Mouse (Mus musculus) left cerebral cortex, adult 2 months (tissue): ENCODE results near the gene Ccdc187. TPM values are rescaled to one million over a fixed set of nuclear protein-coding genes. Genes with fewer than 3 reads are reported as not detected.
A peak's percentile ranks its signal among the peaks of the same experiment; 100 is the strongest.

Experiments used
- DNase-seq, 2 experiments: peaks; one replicate each; pipeline ENCODE4 v3.0.0; 2021 to 2022; ENCODE audit warnings: low spot score in 2 of 2, mixed read lengths in 1 of 2; ENCODE audit errors: extremely low spot score in 1 of 2
- H3K27ac ChIP-seq: fragments of 200-600 bp; 2 replicates; pipeline ENCODE4 v1.8.1; 2022
- H3K4me3 ChIP-seq: fragments of 200-600 bp; 2 replicates; pipeline ENCODE4 v1.8.1; 2022
- CTCF ChIP-seq: fragments of 200-600 bp; IDR thresholded peaks from 2 replicates; pipeline ENCODE4 v1.8.1; 2022; ENCODE audit warnings: antibody characterized with exemption, mild to moderate bottlenecking, moderate library complexity
- intact Hi-C: fragments of 180-260 bp; cut with DNase I; formaldehyde crosslinking; loops from one replicate; pipeline ENCODE4 v1.15.1; 2025
- total RNA-seq, 2 experiments: library from RNA; stranded (reverse); gene quantifications; 2 replicates each; pipeline ENCODE4 v1.2.3; 2021

Gene Ccdc187
- total RNA-seq, 2 experiments from 2014 or later: 0.79 to 2.4 TPM

- no peak for TF ChIP-seq CTCF
Measured at GRCm38 (mm10) chr2:26202849-26203475, 91.4 kb downstream of the Ccdc187 start.

GRCm38 (mm10) chr2:26201926-26202848, 92.2 kb downstream of the Ccdc187 start:
- DNase-seq: no peak
- H3K4me3 ChIP-seq: peak overlapping the region; percentile 27
- no peak for TF ChIP-seq CTCF
- no peak overlapping the region for H3K27ac ChIP-seq
- intact Hi-C loops: no loop called here

More at GRCm38 (mm10) chr2:26202849-26203475, 91.4 kb downstream of the Ccdc187 start:
- DNase-seq: peak; percentile 20 to 40
- intact Hi-C loops: no loop called here
- Histone ChIP-seq H3K4me3 (no peak overlapping the region; the same call in 1 of the 2 replicates), H3K27ac (no peak overlapping the region)

- intact Hi-C loops: no loop called here
- Histone ChIP-seq H3K4me3 (no peak overlapping the region), H3K27ac (no peak overlapping the region)
- no peak for TF ChIP-seq CTCF
- no peak for DNase-seq
Measured at GRCm38 (mm10) chr2:26198488-26198887, 95.9 kb downstream of the Ccdc187 start.

- H3K27ac ChIP-seq: no peak overlapping the region
- TF ChIP-seq CTCF: no peak
- intact Hi-C loops: no loop called here
- no peak for DNase-seq
- H3K4me3 ChIP-seq: no peak overlapping the region
Measured at GRCm38 (mm10) chr2:26194552-26195339, 99.6 kb downstream of the Ccdc187 start.

Other genes with a start within 250 kb of the Ccdc187 start
- gene Nacc2, start 171.3 kb downstream of the Ccdc187 start, total RNA-seq: 10 to 100 TPM; 64.5 to 75.9 TPM
- under 1 TPM; 0.27 to 0.35 TPM for gene Lhx3, start 86.3 kb downstream of the Ccdc187 start, total RNA-seq
- gene Qsox2, start 57.0 kb downstream of the Ccdc187 start, total RNA-seq: 10 to 100 TPM; 20.4 to 23.5 TPM
- gene Gpsm1, start 21.0 kb upstream of the Ccdc187 start, total RNA-seq: 10 to 100 TPM; 51.5 to 55.9 TPM
- gene Dnlz, start 57.6 kb upstream of the Ccdc187 start, total RNA-seq: 10 to 100 TPM; 26.7 to 28.9 TPM
- 1 to 10 TPM; 3.0 to 3.7 TPM for gene Card9, start 66.4 kb upstream of the Ccdc187 start, total RNA-seq
- gene Snapc4, start 86.1 kb upstream of the Ccdc187 start, total RNA-seq: 10 to 100 TPM; 74.2 to 78.2 TPM
- gene Entr1, start 94.8 kb upstream of the Ccdc187 start, total RNA-seq: 100 to 1,000 TPM; 152 to 164 TPM
- 10 to 100 TPM; 93.6 to 94.4 TPM for gene Pmpca, start 94.8 kb upstream of the Ccdc187 start, total RNA-seq
- gene Inpp5e, start 114.6 kb upstream of the Ccdc187 start, total RNA-seq: 10 to 100 TPM; 28.1 to 28.2 TPM
- 10 to 100 TPM; 50.6 to 50.9 TPM for gene Sec16a, start 150.7 kb upstream of the Ccdc187 start, total RNA-seq
- 10 to 100 TPM; 23.8 to 23.9 TPM for gene Notch1, start 222.1 kb upstream of the Ccdc187 start, total RNA-seq